Mouse (Mus musculus) heart, adult 9 months (tissue): ENCODE data around the gene Tmem210.
"Not testable (repeated sequence)": the region's sequence is repeated elsewhere in the genome, so short reads cannot be mapped to it uniquely, and the experiment has no call there.

Experiments
- DNase-seq, 2 experiments: peaks; one replicate each; pipeline ENCODE4 v3.0.0; 2022; ENCODE audit warnings: low spot score in 2 of 2

The Tmem210 gene

GRCm38 (mm10) chr2:25287927-25288649 is at the start of gene Tmem210:
Gene Tmem210, plus strand, starts transcription at chr2:25288145.
- DNase-seq = no peak

DNA sequence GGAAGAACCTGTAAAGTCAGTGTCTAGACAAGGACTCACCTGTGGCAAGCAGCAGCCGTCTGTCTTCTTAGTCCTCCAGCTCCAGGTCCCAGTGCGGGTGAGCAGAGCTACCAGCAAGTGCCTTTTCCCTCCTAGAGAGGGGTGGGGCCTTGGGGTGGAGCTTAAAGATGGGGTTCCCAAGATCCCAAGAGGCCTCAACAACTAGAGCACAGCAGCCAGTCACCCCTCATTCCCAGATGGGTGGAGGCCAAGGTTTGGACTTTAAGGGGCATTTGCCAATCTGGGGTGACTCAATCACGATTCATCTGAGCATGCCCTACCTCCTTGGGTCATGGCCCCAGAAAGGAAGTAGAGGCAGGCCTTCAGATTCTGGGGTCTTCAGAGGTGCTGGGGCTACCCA is 48.2 kb upstream of the Tmem210 start:
- no peak for DNase-seq

DNA sequence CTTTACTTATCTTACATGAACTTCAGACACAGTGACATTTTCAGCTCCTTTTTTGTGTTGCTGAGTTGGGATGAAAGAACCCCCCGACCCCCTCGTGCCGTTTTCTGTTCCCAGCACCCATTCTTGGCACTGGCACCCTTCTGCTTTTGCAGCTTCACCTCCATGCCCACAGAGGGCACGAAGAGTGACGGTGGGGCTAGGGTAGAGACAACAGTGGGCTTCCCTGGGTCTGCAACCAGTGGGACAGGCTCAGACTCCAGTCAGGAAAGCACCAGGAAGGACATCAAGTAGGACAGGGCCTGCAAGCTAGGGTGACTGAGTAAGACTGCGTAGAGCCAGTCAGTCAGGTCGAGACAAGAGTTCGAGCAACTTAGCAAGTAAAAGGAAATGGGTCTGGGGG is 47.6 kb upstream of the Tmem210 start:
- no peak for DNase-seq

DNA sequence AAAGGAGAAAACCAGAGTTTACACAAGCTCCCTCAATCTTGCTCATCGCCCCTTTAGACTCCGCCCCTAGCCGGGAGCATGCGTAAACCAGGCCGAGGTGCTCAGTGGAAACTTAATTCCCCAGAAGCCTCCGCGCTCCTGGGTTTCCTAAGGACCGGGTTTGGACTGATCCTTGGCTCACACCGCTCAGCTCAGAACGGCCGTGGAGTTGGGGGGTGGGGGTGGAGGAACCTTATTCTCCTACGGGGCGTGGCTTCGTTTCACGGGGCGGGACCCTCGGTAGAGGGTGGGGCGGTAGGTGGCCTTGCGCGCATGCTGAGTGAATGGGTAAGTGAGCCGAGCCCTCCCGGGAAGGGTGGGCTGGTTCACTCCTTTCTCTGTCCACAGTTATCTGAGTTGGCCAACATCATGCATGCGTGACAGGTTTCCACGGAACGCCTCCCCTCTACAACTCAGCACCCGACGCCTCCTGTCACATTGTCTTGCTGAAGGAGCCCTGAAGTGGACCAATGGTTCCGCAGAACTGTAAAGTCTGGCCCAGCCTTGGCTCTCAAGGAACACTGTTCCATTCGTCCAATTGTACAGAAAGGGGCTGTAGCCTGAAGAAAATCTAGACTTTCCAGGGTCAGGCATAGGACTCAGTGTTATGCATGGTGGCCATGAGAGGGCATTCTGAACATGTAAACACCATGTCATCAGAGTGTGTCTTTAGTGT is 47.1 kb upstream of the Tmem210 start:
- peak; percentile 57 to 60 for DNase-seq

- no peak for DNase-seq
These were observed 46.5 kb upstream of the Tmem210 start for GRCm38 (mm10) chr2:25241438-25241775.

DNA sequence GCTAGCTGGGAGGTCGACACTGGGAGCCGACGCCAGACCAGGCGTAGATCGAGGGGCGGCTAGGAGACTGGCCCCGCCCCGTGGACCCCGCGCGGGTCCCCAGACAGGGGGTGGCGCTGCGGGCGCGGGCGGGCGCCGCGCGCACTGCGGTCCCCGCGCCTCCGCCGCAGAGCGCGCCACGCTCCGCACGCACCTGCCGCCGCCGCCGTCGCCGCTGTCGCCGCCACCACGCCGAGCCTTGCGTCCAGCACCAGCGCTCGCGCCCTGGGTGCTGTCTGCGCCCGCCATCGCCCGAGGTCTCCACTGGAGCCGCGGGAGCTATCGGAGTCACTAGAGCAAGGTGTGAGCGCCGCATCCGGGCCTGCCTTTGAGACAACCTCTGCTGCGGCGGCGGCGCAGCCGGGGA is 45.8 kb upstream of the Tmem210 start, which contains the start of the genes Rnf208 and Cysrt1:
TSS of gene Rnf208 (plus strand) at position 155 of the 406 bp plus-strand sequence.
TSS of gene Cysrt1 (minus strand) at position 352 of the 406 bp plus-strand sequence.
- no peak for DNase-seq

- DNase-seq = no peak
These were observed 44.6 kb upstream of the Tmem210 start for GRCm38 (mm10) chr2:25243342-25243741.

GRCm38 (mm10) chr2:25244144-25244543 is 43.8 kb upstream of the Tmem210 start:
- DNase-seq = no peak

DNA sequence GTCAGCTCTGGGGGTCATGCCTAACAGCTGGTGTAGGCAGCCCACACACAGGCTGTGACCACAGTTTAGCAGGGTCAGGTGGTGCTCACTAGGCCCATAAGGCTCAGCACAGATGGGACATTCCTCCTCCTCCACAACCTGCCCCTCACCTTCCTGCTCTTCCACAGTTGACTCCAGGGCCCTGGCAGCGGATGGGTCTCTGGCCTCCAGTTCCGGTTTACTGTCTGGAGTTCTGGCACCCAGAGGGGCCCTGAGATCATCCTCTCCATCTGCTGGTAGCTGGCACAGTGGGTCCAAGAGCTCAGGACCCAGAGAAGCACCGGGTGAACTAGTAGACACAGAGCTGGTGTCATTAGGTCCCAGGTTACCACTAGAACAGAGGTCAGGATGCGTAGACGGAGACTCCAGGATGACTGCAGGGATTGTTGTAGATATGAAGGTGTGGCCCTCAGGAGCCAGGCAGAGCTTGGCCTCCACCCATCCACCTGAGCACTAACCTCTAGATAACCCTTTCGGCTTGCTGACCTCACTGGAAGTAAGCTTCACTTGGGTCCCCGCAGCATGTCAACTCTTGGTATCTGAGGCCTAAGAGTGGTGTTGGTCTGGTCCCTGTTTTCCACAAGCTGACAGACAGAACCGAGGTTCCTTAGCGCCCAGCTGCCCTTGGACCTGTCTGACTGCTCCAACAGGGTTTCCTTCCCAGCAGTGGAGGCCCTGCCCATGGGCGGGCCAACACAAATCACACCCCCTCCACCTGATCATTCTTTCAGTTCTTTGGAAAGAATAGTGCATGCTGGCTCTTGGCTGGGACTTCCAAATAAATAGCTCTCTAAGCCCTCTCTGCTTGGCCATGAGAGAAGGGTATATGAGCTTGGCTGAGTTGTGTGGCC is 41.5 kb upstream of the Tmem210 start, which contains the start of gene AL732309.1:
TSS of gene AL732309.1 (minus strand) at position 681 of the 890 bp plus-strand sequence.
- DNase-seq = no peak

GRCm38 (mm10) chr2:25252331-25252730 is 35.6 kb upstream of the Tmem210 start:
- DNase-seq = no peak

GRCm38 (mm10) chr2:25255284-25255779 is 32.6 kb upstream of the Tmem210 start, which contains the start of gene Tmem203:
Gene Tmem203, plus strand, starts transcription at chr2:25255439.
- peak; percentile 82 to 85 for DNase-seq

GRCm38 (mm10) chr2:25256443-25257109 is 31.4 kb upstream of the Tmem210 start:
- not testable (repeated sequence) for DNase-seq

- not testable (repeated sequence) for DNase-seq
These were observed 30.7 kb upstream of the Tmem210 start for GRCm38 (mm10) chr2:25257250-25257649.

DNA sequence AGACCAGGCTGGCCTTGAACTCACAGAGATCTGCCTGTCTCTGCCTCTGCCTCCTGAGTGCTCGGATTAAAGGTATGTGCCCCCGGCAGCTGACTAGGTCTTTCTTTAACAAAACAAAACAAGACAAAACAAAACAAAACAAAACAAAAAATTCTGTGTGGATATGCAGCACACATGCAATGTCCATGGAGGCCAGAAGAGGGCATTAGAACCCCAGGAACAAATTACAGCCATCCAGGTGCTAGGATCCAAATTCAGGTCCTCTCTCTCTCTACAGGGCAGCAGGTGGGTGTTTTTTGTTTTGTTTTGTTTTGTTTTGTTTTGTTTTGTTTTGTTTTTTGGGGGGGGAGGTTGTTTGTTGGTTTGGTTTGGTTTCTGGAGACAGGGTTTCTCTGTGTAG is 29.1 kb upstream of the Tmem210 start:
- DNase-seq = no peak

- no peak for DNase-seq
These were observed 26.1 kb upstream of the Tmem210 start for GRCm38 (mm10) chr2:25261870-25262269.

DNA sequence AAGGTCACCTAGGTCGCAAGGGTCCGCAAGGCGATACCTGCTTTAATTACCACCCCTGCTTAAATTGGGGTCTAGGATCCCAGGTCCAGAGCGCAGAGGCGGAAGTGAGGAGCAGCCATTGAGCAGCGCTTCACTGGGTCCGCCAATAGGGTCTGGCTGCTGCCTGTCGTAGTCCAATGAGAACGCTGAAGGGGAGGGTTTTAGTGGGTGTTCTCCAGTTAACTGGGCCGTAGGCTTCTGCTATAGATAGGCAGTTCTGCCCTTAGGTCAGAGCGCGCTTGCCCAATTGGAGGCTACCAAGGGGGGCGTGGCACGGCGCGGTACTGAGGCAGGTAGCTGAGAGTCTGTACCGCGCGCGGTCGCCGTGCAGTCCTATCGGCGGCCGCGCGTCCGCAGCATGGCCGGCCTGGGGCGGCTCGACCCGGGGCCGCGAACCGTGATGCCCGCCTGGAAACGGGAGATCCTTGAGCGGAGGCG is 25.6 kb upstream of the Tmem210 start, which contains the start of gene Tprn:
TSS of gene Tprn (plus strand) at position 328 of the 477 bp plus-strand sequence.
- DNase-seq = peak; percentile 96 to 98

DNA sequence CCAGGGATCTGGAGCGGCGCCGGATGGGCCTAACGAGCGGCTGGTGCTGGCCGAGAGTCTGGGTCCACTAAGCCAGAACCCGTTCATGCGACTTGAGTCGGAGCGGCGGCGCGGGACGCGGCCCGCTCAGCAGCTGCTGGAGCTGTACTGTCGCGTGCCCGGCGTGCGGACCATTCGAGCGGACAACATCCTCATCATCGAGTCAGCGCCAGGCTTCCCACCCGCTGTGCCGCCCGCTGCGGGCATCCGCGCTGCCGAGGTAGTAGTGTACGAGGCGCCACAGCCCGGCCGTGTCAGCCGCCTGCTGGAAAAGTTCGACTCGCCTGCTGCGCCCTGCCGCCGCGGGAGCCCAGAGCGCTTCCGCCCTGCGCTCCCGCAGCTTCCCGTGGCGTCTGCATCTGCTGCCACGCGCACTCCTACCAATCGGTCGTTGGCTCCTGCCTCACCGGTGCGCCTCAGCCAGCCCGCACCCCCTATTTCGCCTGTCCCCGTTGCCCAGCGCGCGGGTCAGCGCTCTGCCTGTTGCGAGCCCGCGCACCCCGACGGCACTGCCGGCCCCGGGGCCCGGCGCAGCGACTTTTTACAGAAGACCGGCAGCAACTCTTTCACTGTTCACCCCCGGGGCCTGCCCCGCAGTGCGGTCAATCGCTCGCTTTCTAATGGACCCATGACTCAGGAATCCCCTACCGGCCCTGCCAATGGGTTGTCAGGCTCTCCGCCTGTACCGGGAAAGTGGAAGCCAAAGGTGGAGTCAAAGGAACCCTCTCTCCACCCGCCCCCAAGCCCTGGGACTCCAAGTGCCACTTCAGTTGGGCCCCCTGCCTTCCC is 24.9 kb upstream of the Tmem210 start:
- DNase-seq = no peak

DNA sequence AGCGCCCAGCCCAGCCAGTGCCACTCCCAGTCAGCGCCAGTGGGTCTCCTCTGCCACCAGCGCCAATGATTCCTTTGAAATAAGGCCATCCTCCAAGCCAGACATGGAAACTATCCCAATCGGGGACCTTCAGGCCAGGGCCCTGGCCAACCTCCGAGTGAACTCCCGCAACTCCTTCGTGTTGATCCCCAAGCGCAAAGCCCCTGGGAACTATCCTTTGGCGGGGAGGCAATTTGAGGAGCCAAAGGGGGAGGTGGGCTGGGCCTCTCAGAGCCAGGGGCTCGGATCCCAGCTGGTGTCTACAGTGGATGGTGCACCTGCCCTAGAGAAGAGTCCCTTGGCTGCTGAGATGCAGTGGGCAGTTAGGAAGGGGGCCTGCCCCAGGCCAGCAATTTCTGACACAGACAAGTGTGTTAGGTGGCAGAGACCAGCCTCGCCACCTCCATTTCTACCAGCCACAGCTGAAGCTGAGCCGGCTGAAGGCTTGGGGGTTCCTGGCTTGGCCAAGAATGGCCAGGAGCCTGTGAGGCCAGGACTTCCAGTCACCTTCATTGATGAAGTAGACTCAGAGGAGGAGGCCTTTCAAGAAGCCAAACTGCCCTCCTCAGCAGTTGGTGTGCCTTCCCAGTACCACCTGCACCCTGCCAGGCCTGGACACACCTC is 24.2 kb upstream of the Tmem210 start:
- DNase-seq = no peak

DNA sequence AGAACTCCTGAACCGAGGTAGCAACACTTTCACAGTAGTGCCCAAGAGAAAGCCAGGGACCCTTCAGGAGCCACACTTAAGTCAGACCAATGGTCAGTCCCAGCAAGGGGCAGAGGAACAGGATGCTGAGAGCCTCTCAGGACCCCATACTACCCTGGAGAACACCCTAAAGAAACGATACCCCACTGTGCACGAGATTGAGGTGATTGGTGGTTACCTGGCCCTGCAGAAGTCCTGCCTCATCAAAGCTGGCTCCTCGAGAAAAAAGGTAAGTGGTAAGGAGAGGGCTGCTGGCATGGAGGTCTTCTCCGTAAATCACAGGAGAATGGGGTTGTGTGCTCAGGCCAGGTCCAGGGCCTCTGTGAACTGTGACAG is 23.7 kb upstream of the Tmem210 start:
- DNase-seq = no peak

DNA sequence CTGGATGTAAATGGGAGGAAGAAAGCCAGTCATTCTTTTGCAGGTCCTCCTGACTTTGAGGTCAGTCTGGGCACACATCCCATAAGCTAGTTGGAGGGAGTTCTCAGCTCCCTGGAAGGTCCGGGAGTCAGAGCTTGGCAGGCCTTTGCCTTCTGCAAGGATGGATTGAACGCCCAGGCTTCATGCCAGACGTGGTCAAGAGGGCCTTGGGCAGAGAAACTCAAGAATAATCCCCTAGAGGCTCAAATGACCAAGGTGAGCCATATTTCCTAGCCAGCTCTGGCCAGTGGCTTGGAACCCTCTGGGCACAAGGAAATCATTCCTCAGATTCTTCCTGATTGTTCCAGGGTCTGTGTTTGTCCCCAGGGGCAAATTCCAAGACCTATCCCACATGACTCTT is 23.1 kb upstream of the Tmem210 start:
- DNase-seq = no peak
